11 mouse cellular contexts compared by ENCODE assay signal in the genomic region with DNA sequence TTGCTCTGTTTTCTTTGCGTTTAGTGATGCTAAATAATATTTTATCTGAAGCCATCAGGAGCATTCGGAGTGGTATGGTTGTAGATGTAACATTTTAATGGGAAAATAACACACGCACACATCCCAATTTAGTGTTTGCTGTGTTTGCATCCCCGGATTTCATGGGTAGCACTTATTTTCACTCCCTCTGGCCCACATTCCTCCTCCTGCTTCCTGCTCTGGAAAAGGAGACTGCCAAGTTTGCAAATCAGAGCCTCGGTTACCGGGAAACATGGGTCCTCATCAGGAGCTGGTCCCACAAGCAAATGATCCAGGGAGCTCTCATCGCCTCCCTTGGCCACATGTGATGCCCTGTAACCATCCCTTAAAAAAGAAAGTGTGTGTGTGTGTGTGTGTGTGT.
"Had no signal": no experiment of that assay in that cellular context is flagged by ENCODE, and none has a peak within 500 bp of the region (broad histone marks: within the 10 kb centered on the region; RNA-seq: fewer than 3 reads in every experiment).

No protein-coding gene starts in this region.

- H3K4me1 ChIP-seq: limb, embryonic 15.5 days; liver, embryonic 12.5 days had no signal

- H3K27ac ChIP-seq: kidney, postnatal 0 days; limb, embryonic 15.5 days; liver, embryonic 12.5 days; midbrain, embryonic 10.5 days had no signal

- H3K4me2 ChIP-seq: limb, embryonic 15.5 days; liver, embryonic 12.5 days; lung, embryonic 14.5 days had no signal

- DNase-seq: kidney, adult 11 months; lung, embryonic 14.5 days; lung, postnatal 10 days; lung, postnatal 4 days; midbrain, embryonic 14.5 days; thymus, postnatal 4 days had no signal

- H3K36me3 ChIP-seq: limb, embryonic 15.5 days; liver, embryonic 12.5 days; midbrain, embryonic 10.5 days had no signal

- H3K9me3 ChIP-seq: limb, embryonic 15.5 days; liver, embryonic 12.5 days; midbrain, embryonic 10.5 days had no signal

- H3K9ac ChIP-seq: limb, embryonic 15.5 days; liver, embryonic 12.5 days; lung, embryonic 14.5 days had no signal

- H3K4me3 ChIP-seq: limb, embryonic 15.5 days; liver, embryonic 12.5 days; midbrain, embryonic 10.5 days; myocyte had no signal

- H3K27me3 ChIP-seq: limb, embryonic 15.5 days; liver, embryonic 12.5 days had no signal

- ATAC-seq: liver, embryonic 12.5 days had no signal
